Mouse (Mus musculus) heart, embryonic 10.5 days (tissue): Measurements from ENCODE around the gene Reep3. TPM values are rescaled to one million over a fixed set of nuclear protein-coding genes. Genes with fewer than 3 reads are reported as not detected.

Experiments used
- DNase-seq: peaks from one replicate; pipeline ENCODE4 v3.0.0-alpha.2; 2017; ENCODE audit warnings: low spot score
- H3K27ac ChIP-seq: fragments of 300-500 bp; sonication (generic); 2 replicates; pipeline ENCODE4 v1.5.1; 2016; ENCODE audit warnings: mild to moderate bottlenecking
- H3K27me3 ChIP-seq: fragments of 300-500 bp; sonication (generic); 2 replicates; pipeline ENCODE4 v1.6.1; 2016; ENCODE audit warnings: mild to moderate bottlenecking; ENCODE audit not compliant: poor library complexity, insufficient read depth, severe bottlenecking
- H3K36me3 ChIP-seq: fragments of 300-500 bp; sonication (generic); 2 replicates; pipeline ENCODE4 v1.6.1; 2016; ENCODE audit warnings: mild to moderate bottlenecking, moderate library complexity
- H3K4me1 ChIP-seq: fragments of 300-500 bp; sonication (generic); 2 replicates; pipeline ENCODE4 v1.6.1; 2016; ENCODE audit warnings: mild to moderate bottlenecking
- H3K4me3 ChIP-seq: fragments of 300-500 bp; sonication (generic); 2 replicates; pipeline ENCODE4 v1.5.1; 2016; ENCODE audit warnings: mild to moderate bottlenecking, moderate library complexity
- H3K9me3 ChIP-seq: fragments of 300-500 bp; sonication (generic); 2 replicates; pipeline ENCODE4 v1.6.1; 2016; ENCODE audit warnings: mild to moderate bottlenecking, moderate library complexity
- WGBS: fragments of 180-500 bp; shearing (Covaris S2); methylation state at CpG from one replicate; pipeline ENCODE4 v1.1.7; 2016; 5-methylcytosine and 5-hydroxymethylcytosine counted together
- polyA plus RNA-seq: library from polyadenylated mRNA; unstranded; fragments of >200 nt; fragmentation: Nextera tagmentation; extraction: Ambion mirVana; gene quantifications from 2 replicates; pipeline ENCODE4 v1.2.1, GENCODE M21; 2016

Reep3 gene
- polyA plus RNA-seq, 1 experiment from 2014 or later, result 21.2 TPM

GRCm38 (mm10) chr10:66978215-66978614 is 118.5 kb downstream of the Reep3 start:
- DNase-seq, result no peak
- no peaks in the 10 kb centered on the region for H3K36me3 ChIP-seq
- no peaks in the 10 kb centered on the region for H3K27me3 ChIP-seq
- no peaks in the 10 kb centered on the region for H3K9me3 ChIP-seq
- no peak overlapping the region for H3K27ac ChIP-seq
- 69% methylated on average over 2 of the region's 2 CpGs for WGBS
- 0 out of 2 replicates have a peak, but pooled peaks cover under 1% of the 10 kb centered on the region for H3K4me1 ChIP-seq
- H3K4me3 ChIP-seq, result no peak overlapping the region

- WGBS, result 80% methylated on average over 3 of the region's 3 CpGs
- no peaks in the 10 kb centered on the region for H3K36me3 ChIP-seq
- no peaks in the 10 kb centered on the region for H3K9me3 ChIP-seq
- H3K27ac ChIP-seq, result no peak overlapping the region
- no peak overlapping the region for H3K4me3 ChIP-seq
- H3K27me3 ChIP-seq, result no peaks in the 10 kb centered on the region
- no peak for DNase-seq
- 0 out of 2 replicates have a peak, but pooled peaks cover 2% of the 10 kb centered on the region for H3K4me1 ChIP-seq
Observed at GRCm38 (mm10) chr10:66977093-66977492, 119.7 kb downstream of the Reep3 start.

DNA sequence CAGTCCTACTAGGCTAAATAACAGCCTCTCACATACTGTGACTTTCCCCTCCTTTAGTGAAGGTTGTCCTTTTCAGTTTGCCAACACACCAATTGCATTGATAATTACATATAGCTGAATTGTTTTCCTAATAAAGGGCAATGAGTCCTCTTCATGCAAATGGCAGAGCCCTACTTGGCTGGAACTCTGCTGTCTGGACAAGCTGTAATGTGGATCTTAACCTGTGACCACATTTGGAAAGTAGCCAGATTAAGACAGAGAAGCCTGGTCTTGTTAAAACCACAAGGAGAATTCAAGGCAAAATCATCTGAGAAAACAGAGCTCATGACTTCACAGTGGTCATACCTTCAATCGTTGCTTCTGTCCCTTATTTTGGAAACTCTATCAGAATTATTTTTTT is 121.3 kb downstream of the Reep3 start:
- no peak overlapping the region for H3K4me3 ChIP-seq
- H3K4me1 ChIP-seq, result 0 out of 2 replicates have a peak, but pooled peaks cover 2% of the 10 kb centered on the region
- WGBS, result 72% methylated on average over 1 of the region's 1 CpGs
- H3K36me3 ChIP-seq, result no peaks in the 10 kb centered on the region
- no peaks in the 10 kb centered on the region for H3K27me3 ChIP-seq
- H3K27ac ChIP-seq, result no peak overlapping the region
- no peak for DNase-seq
- no peaks in the 10 kb centered on the region for H3K9me3 ChIP-seq

DNA sequence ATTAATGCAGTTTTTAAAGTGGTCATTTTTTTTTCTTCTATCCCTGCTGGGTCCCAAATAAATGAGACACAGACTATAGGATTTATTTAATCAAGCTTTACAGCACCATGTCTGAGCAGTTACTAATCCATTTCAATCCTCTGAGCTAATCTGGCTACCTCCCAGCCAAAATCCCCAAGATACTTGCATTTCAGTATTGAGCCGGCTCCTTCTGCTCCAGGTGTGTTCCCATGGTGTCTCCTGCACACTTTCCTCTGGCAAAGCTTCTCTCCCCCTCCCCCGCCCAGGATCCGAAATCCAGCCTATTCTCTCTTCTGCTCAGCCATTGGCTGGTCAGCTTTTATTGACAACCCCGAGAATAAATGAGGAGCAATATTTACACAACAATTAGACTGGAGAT is 122.3 kb downstream of the Reep3 start:
- Histone ChIP-seq H3K4me1 (0 out of 2 replicates have a peak, but pooled peaks cover 2% of the 10 kb centered on the region), H3K27ac (no peak overlapping the region), H3K4me3 (no peak overlapping the region), H3K36me3 (no peaks in the 10 kb centered on the region), H3K9me3 (no peaks in the 10 kb centered on the region), H3K27me3 (no peaks in the 10 kb centered on the region)
- DNase-seq, result no peak
- 74% methylated on average over 4 of the region's 4 CpGs for WGBS

DNA sequence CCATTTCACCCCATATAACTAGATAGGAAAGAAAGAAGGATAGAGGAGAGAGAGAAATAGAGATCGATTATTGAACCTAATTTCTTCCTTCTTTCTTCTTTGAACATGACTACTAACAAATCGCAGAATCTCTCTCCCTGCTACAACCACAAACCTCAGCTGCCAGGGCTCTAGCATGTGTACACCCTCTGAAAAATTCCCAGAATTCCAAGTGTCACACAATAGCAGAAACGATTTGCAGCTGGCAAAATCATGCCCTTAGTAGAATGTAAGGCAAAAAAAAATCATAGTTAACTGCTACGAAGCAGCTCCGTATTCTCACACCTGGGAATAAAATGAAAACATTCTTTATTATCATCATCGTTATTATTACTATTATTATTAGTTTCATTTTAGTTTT is 122.9 kb downstream of the Reep3 start:
- no peak for DNase-seq
- no peaks in the 10 kb centered on the region for H3K9me3 ChIP-seq
- no peaks in the 10 kb centered on the region for H3K36me3 ChIP-seq
- no peak overlapping the region for H3K4me3 ChIP-seq
- H3K27ac ChIP-seq, result no peak overlapping the region
- no peaks in the 10 kb centered on the region for H3K27me3 ChIP-seq
- 0 out of 2 replicates have a peak, but pooled peaks cover 2% of the 10 kb centered on the region for H3K4me1 ChIP-seq
- 74% methylated on average over 6 of the region's 6 CpGs for WGBS

DNA sequence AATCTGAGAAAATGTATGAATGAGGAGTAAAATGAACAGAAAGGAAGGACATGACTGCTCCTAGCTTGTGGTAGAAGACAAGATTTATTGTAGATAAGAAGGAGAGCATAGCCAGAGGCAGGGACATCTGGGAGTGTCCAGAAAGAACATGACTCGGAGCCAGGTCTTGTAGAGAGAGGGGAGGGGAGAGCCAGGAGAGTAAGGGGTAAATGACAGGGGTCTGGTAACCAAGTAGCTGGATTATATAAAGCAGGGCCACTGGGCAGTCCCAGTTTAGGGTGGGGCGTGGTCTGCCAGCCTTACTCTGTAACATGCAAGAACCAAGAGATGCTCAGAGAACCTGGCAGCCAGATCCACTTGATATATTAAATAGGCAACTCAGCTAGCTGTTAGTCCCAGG is 123.5 kb downstream of the Reep3 start:
- Histone ChIP-seq H3K27me3 (no peaks in the 10 kb centered on the region), H3K4me3 (no peak overlapping the region), H3K36me3 (no peaks in the 10 kb centered on the region), H3K9me3 (no peaks in the 10 kb centered on the region), H3K27ac (no peak overlapping the region), H3K4me1 (0 out of 2 replicates have a peak, but pooled peaks cover 2% of the 10 kb centered on the region)
- no peak for DNase-seq
- WGBS, result 49% methylated on average over 2 of the region's 2 CpGs

- DNase-seq, result no peak
- 87% methylated on average over 23 of the region's 23 CpGs for WGBS
- Histone ChIP-seq H3K4me1 (0 out of 2 replicates have a peak, but pooled peaks cover 2% of the 10 kb centered on the region), H3K9me3 (no peaks in the 10 kb centered on the region), H3K27me3 (no peaks in the 10 kb centered on the region), H3K27ac (no peak overlapping the region), H3K4me3 (no peak overlapping the region), H3K36me3 (no peaks in the 10 kb centered on the region)
Observed at GRCm38 (mm10) chr10:66970336-66971115, 126.2 kb downstream of the Reep3 start.

DNA sequence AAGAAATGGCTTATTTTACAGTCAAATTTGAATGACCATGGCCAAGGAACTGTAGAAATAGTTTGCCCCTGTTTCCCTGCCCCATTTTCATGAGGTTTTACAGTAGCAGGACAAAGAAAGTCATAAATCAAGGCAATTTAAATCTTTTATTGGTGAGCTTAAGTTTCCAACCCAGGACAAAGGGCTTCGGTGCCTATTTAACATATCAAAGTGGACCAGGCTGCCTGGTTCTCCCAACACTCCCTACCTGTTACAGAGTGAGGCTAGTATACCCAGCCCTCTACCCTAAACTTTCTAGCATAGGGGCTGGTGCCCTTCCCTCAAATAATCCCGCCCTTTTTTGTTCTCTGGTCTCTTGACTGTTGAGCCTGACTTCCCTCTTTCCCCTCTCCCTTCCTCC is 127.2 kb downstream of the Reep3 start:
- H3K27me3 ChIP-seq, result no peaks in the 10 kb centered on the region
- no peak overlapping the region for H3K27ac ChIP-seq
- DNase-seq, result no peak
- 0 out of 2 replicates have a peak, but pooled peaks cover 2% of the 10 kb centered on the region for H3K4me1 ChIP-seq
- H3K4me3 ChIP-seq, result no peak overlapping the region
- H3K9me3 ChIP-seq, result no peaks in the 10 kb centered on the region
- no peaks in the 10 kb centered on the region for H3K36me3 ChIP-seq
- 52% methylated on average over 2 of the region's 2 CpGs for WGBS

DNA sequence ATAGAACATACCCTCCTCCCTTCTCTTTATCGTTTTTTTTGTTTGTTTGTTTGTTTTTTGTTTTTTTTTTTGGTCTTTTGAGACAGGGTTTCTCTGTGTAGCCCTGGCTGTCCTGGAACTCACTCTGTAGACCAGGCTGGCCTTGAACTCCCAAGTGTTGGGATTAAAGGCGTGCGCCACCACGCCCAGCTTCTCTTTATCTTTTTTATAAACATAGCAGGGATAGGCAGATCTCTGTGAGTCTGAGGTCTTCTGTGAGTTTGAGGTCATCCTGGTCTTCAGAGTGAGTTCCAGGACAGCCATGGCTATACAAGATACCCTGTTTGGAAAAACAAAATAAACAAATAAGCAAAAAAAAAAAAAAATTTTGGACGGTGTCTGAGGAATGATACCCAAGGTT is 127.7 kb downstream of the Reep3 start:
- 76% methylated on average over 5 of the region's 5 CpGs for WGBS
- 0 out of 2 replicates have a peak, but pooled peaks cover 2% of the 10 kb centered on the region for H3K4me1 ChIP-seq

DNA sequence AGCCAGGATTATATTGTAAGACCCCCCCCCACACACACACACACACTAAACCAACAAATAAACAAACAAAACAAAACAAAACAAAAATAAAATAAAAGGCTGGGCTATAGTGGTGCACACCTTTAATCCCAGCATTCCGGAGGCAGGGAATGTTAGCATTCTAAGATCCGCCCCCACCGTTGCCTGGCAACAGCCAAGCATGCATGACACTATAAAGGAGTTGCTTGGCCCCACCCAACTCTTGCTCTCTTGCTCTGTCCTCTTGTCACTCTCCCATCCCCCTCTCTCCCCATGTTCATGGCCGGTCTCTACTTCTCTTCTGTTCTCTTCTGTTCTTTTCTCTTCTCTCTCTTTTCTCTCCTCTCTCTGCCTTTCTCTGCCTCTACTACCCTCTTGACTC is 128.2 kb downstream of the Reep3 start:
- Histone ChIP-seq H3K4me3 (no peak overlapping the region), H3K27me3 (no peaks in the 10 kb centered on the region), H3K9me3 (no peaks in the 10 kb centered on the region), H3K36me3 (no peaks in the 10 kb centered on the region), H3K4me1 (0 out of 2 replicates have a peak, but pooled peaks cover 2% of the 10 kb centered on the region), H3K27ac (no peak overlapping the region)
- no peak for DNase-seq
- WGBS, result 55% methylated on average over 4 of the region's 4 CpGs

More for the DNA sequence above, 127.7 kb downstream of the Reep3 start:
- no peaks in the 10 kb centered on the region for H3K9me3 ChIP-seq
- H3K4me3 ChIP-seq, result no peak overlapping the region
- no peak overlapping the region for H3K27ac ChIP-seq
- no peak for DNase-seq
- H3K36me3 ChIP-seq, result no peaks in the 10 kb centered on the region
- no peaks in the 10 kb centered on the region for H3K27me3 ChIP-seq

- H3K27me3 ChIP-seq, result no peaks in the 10 kb centered on the region
- no peak overlapping the region for H3K4me3 ChIP-seq
- no peaks in the 10 kb centered on the region for H3K36me3 ChIP-seq
- no peaks in the 10 kb centered on the region for H3K9me3 ChIP-seq
- 80% methylated on average over 9 of the region's 9 CpGs for WGBS
- no peaks in the 10 kb centered on the region for H3K4me1 ChIP-seq
- no peak overlapping the region for H3K27ac ChIP-seq
- DNase-seq, result no peak
Observed at GRCm38 (mm10) chr10:66966391-66967109, 130.2 kb downstream of the Reep3 start.

- Histone ChIP-seq H3K9me3 (no peaks in the 10 kb centered on the region), H3K27me3 (no peaks in the 10 kb centered on the region), H3K36me3 (no peaks in the 10 kb centered on the region), H3K4me3 (no peak overlapping the region), H3K27ac (no peak overlapping the region), H3K4me1 (0 out of 2 replicates have a peak, but pooled peaks cover 6% of the 10 kb centered on the region)
- 77% methylated on average over 8 of the region's 8 CpGs for WGBS
- no peak for DNase-seq
Observed at GRCm38 (mm10) chr10:66960136-66960535, 136.6 kb downstream of the Reep3 start.
